Mouse (Mus musculus) lung, postnatal 0 days (tissue): ENCODE measurements around the gene Slc7a14.

ENCODE experiments used
- CTCF ChIP-seq: IDR thresholded peaks from 2 replicates; pipeline ENCODE4 v1.5.1; 2016; ENCODE audit warnings: antibody characterized with exemption, mild to moderate bottlenecking
- EP300 ChIP-seq: IDR thresholded peaks from 2 replicates; pipeline ENCODE4 v1.6.1; 2016; ENCODE audit warnings: antibody characterized with exemption, mild to moderate bottlenecking, control low read depth

DNA sequence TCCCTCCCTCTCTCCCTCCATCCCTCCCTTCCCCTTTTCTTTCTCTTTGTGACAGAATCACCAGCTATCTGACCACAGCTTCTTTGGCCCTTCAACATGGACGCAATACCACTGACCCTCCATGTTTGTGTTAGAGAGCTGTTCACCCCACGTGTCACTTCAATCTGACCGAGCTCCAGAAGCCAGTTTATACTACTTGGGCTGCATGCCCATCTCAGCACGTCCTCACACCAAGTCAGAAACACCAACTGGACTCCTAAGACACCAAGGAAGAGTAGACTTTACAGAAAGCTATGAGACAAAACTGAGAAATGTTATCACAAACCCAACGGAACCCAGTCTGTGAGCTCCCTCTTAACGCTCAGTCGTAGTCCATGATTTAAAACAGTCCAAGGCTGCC, 43.2 kb downstream of the Slc7a14 start:
- TF ChIP-seq CTCF, result no peak
- no peak for TF ChIP-seq EP300
